Mouse (Mus musculus) small intestine, adult 2 months (tissue): ENCODE results near the gene Itga3.

Source experiments
- CTCF ChIP-seq: fragments of 200-500 bp; IDR thresholded peaks from 2 replicates; pipeline ENCODE4 v1.5.1; 2012; ENCODE audit warnings: low read depth, mild to moderate bottlenecking, control low read depth, inconsistent platforms, low read length, moderate library complexity, mixed read lengths; ENCODE audit not compliant: insufficient replicate concordance, insufficient read length; ENCODE audit errors: extremely low read depth
- POLR2A ChIP-seq: fragments of 200-500 bp; IDR thresholded peaks from 2 replicates; pipeline ENCODE4 v1.6.1; 2012; ENCODE audit warnings: low read depth, mild to moderate bottlenecking, control low read depth, inconsistent platforms, low read length, moderate library complexity

GRCm38 (mm10) chr11:95120633-95121020 is 44.0 kb upstream of the Itga3 start:
- TF ChIP-seq CTCF (no peak), POLR2A (no peak)
